Mouse (Mus musculus): Measurements from ENCODE around the gene Slc25a12. TPM values are rescaled to one million over a fixed set of nuclear protein-coding genes. Genes with fewer than 3 reads are reported as not detected.

The Slc25a12 gene
- polyA plus RNA-seq, 1 experiment from 2014 or later = 25.5 TPM

Other genes starting within 250 kb of the Slc25a12 start
- gene Cybrd1, start 249.8 kb downstream of the Slc25a12 start, polyA plus RNA-seq (2015; fragmentation: Nextera tagmentation; extraction: Ambion mirVana) = 1.1 and 1.4 TPM in 2 replicates
- 22.5 and 24.2 TPM in 2 replicates for gene Dync1i2, start 156.0 kb downstream of the Slc25a12 start, polyA plus RNA-seq (2015; fragmentation: Nextera tagmentation; extraction: Ambion mirVana)
- gene Hat1, start 21.2 kb upstream of the Slc25a12 start, polyA plus RNA-seq (2015; fragmentation: Nextera tagmentation; extraction: Ambion mirVana) = 94.9 and 107 TPM in 2 replicates
- gene Metap1d, start 85.5 kb upstream of the Slc25a12 start, polyA plus RNA-seq (2015; fragmentation: Nextera tagmentation; extraction: Ambion mirVana) = 21.0 and 21.4 TPM in 2 replicates
- gene Dlx1, start 160.4 kb upstream of the Slc25a12 start, polyA plus RNA-seq (2015; fragmentation: Nextera tagmentation; extraction: Ambion mirVana) = 0.05 and 0.17 TPM in 2 replicates
- 0.03 TPM in 1 of 2 replicates, not detected in the other for gene Dlx2, start 179.0 kb upstream of the Slc25a12 start, polyA plus RNA-seq (2015; fragmentation: Nextera tagmentation; extraction: Ambion mirVana)

Data from liver, embryonic 15.5 days (tissue).